Mouse (Mus musculus) hindbrain, embryonic 12.5 days (tissue): ENCODE measurements around the gene Rpl37a. TPM values are rescaled to one million over a fixed set of nuclear protein-coding genes. Genes with fewer than 3 reads are reported as not detected.

ENCODE experiments used
- ATAC-seq: fragments of 200-750 bp; cut with Nextera tagmentation; 2 replicates; pipeline ENCODE4 v1.8.0; 2017; ENCODE audit warnings: moderate TSS enrichment; ENCODE audit not compliant: low FRiP score
- H3K27ac ChIP-seq: fragments of 300-500 bp; sonication (generic); 2 replicates; pipeline ENCODE4 v1.5.1; 2016; ENCODE audit warnings: mild to moderate bottlenecking
- H3K27me3 ChIP-seq: fragments of 300-500 bp; sonication (generic); 2 replicates; pipeline ENCODE4 v1.6.1; 2016; ENCODE audit warnings: mild to moderate bottlenecking
- H3K36me3 ChIP-seq: fragments of 300-500 bp; sonication (generic); 2 replicates; pipeline ENCODE4 v1.6.1; 2016; ENCODE audit warnings: mild to moderate bottlenecking
- H3K4me1 ChIP-seq: fragments of 300-500 bp; sonication (generic); 2 replicates; pipeline ENCODE4 v1.6.1; 2016
- H3K4me2 ChIP-seq: fragments of 300-500 bp; sonication (generic); replicated peaks from 2 replicates; pipeline ENCODE4 v1.6.1; 2016; ENCODE audit warnings: mild to moderate bottlenecking
- H3K4me3 ChIP-seq: fragments of 300-500 bp; sonication (generic); 2 replicates; pipeline ENCODE4 v1.5.1; 2016; ENCODE audit warnings: mild to moderate bottlenecking
- H3K9ac ChIP-seq: fragments of 300-500 bp; sonication (generic); 2 replicates; pipeline ENCODE4 v1.6.1; 2016; ENCODE audit warnings: mild to moderate bottlenecking, moderate library complexity
- H3K9me3 ChIP-seq: fragments of 300-500 bp; sonication (generic); replicated peaks from 2 replicates; pipeline ENCODE4 v1.6.1; 2016; ENCODE audit warnings: mild to moderate bottlenecking
- WGBS: fragments of 180-500 bp; shearing (Covaris S2); methylation state at CpG from one replicate; pipeline ENCODE4 v1.1.7; 2016; 5-methylcytosine and 5-hydroxymethylcytosine counted together
- polyA plus RNA-seq: library from polyadenylated mRNA; unstranded; fragments of >200 nt; fragmentation: Nextera tagmentation; extraction: Ambion mirVana; gene quantifications from 2 replicates; pipeline ENCODE4 v1.2.1, GENCODE M21; 2016

Gene Rpl37a
- polyA plus RNA-seq, 1 experiment from 2014 or later = 1,379 TPM

- Histone ChIP-seq H3K4me1 (peaks cover 17% of the 10 kb centered on the region), H3K27me3 (no peaks in the 10 kb centered on the region), H3K36me3 (peaks cover 28% of the 10 kb centered on the region), H3K4me3 (no peak overlapping the region), H3K9ac (no peak overlapping the region), H3K27ac (no peak overlapping the region), H3K4me2 (no peak overlapping the region), H3K9me3 (no peaks in the 10 kb centered on the region)
- no peak for ATAC-seq
- whole genome bisulfite sequencing = 92% methylated on average over 7 of the region's 7 CpGs
Measured at GRCm38 (mm10) chr1:72717540-72717939, 6.5 kb downstream of the Rpl37a start.

- no peak overlapping the region for H3K9ac ChIP-seq
- 22% methylated on average over 5 of the region's 5 CpGs for WGBS
Measured at GRCm38 (mm10) chr1:72718846-72719245, 7.8 kb downstream of the Rpl37a start.

DNA sequence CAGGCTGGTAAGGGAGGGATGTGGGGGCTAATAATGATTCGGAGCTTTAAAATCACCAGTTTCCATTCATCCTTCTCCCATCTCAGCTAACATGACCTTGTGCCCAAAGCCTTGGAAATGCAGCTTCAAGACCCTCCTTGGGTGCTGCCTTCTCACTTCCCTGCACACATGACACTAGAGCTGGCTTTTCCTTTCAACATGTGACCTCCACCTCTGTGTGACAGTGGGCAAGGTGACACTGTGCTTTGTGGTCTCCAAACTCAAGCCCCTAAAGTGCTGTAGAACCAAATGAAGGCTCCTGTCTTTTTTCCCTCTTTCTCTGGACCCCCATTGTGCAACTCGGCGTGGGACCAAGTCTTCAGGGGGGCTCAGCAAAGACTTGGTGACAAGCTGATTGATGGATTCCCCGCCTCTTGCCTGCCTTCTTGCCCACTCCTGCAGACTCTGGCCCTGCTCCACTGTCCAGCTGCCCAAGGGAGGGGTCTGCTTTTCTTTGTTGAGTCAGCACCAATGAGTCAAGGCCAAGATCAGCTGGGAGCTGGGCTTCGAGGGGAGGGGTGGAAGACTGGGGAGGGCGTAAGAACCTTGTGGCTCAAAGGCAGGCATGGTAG, 9.1 kb downstream of the Rpl37a start:
- Histone ChIP-seq H3K9ac (no peak overlapping the region), H3K27me3 (no peaks in the 10 kb centered on the region), H3K4me3 (no peak overlapping the region), H3K4me2 (no peak overlapping the region), H3K9me3 (no peaks in the 10 kb centered on the region), H3K4me1 (peaks cover 10% of the 10 kb centered on the region), H3K36me3 (0 out of 2 replicates have a peak, but pooled peaks cover 8% of the 10 kb centered on the region), H3K27ac (no peak overlapping the region; the same call in 1 of the 2 replicates)
- ATAC-seq = peak; percentile 77
- 17% methylated on average over 6 of the region's 6 CpGs for WGBS

More at GRCm38 (mm10) chr1:72718846-72719245, 7.8 kb downstream of the Rpl37a start:
- H3K27me3 ChIP-seq = no peaks in the 10 kb centered on the region
- ATAC-seq = peak; percentile 27; the same call in 1 of the 2 replicates
- H3K9me3 ChIP-seq = no peaks in the 10 kb centered on the region
- peaks cover 10% of the 10 kb centered on the region for H3K4me1 ChIP-seq
- no peak overlapping the region for H3K4me2 ChIP-seq
- H3K36me3 ChIP-seq = peaks cover 20% of the 10 kb centered on the region
- H3K4me3 ChIP-seq = no peak overlapping the region
- no peak overlapping the region for H3K27ac ChIP-seq

GRCm38 (mm10) chr1:72722646-72723045, 11.6 kb downstream of the Rpl37a start:
- Histone ChIP-seq H3K9ac (no peak overlapping the region), H3K4me1 (peaks cover 10% of the 10 kb centered on the region), H3K27ac (no peak overlapping the region), H3K4me3 (no peak overlapping the region), H3K36me3 (no peaks in the 10 kb centered on the region), H3K9me3 (no peaks in the 10 kb centered on the region), H3K4me2 (no peak overlapping the region), H3K27me3 (no peaks in the 10 kb centered on the region)
- 34% methylated on average over 8 of the region's 8 CpGs for WGBS
- ATAC-seq = no peak

DNA sequence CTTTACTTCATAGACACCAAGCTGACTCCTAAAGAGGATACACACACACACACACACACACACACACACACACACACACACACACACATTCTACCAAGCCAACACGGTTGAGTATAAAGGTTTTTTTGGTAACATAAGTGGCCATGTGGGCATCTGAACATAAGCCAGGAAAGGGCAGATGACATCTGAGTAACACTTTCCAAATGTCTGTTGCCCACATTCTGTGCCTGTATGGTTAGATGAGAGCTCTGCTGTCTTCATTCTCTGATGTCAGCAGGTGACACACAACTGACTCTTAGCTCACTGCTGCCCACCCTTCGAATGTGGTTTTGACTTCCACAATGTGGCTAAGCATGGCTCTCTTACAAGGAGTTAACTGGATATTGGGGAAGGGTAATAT, 13.3 kb downstream of the Rpl37a start:
- no peak overlapping the region for H3K9ac ChIP-seq
- no peaks in the 10 kb centered on the region for H3K9me3 ChIP-seq
- H3K4me2 ChIP-seq = no peak overlapping the region
- no peak for ATAC-seq
- no peaks in the 10 kb centered on the region for H3K27me3 ChIP-seq
- no peaks in the 10 kb centered on the region for H3K36me3 ChIP-seq
- peaks cover 10% of the 10 kb centered on the region for H3K4me1 ChIP-seq
- H3K4me3 ChIP-seq = no peak overlapping the region
- no peak overlapping the region for H3K27ac ChIP-seq
- 82% methylated on average over 2 of the region's 2 CpGs for WGBS

DNA sequence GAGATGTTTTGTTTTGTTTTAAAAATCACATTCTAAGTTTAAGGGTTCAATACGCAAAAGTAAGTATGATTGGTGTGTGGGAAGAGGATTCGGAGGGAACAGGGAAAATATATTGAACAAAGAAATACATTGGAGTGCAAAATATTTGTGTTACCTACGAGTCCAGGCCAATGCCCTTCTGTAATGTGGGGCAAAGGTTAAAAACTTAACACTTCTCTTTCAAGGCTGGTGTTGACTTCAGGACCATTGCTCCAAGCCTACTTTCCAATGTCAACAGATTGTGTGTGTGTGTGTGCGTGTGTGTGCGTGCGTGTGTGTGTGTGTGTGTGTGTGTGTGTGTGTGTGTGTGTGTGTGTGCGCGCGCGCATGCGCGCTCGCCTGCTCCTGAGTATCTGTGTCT, 14.9 kb downstream of the Rpl37a start:
- WGBS = 95% methylated on average over 13 of the region's 13 CpGs
- Histone ChIP-seq H3K9me3 (no peaks in the 10 kb centered on the region), H3K36me3 (no peaks in the 10 kb centered on the region), H3K4me3 (no peak overlapping the region), H3K27ac (no peak overlapping the region), H3K4me1 (0 out of 2 replicates have a peak, but pooled peaks cover under 1% of the 10 kb centered on the region), H3K9ac (no peak overlapping the region), H3K27me3 (no peaks in the 10 kb centered on the region), H3K4me2 (no peak overlapping the region)
- no peak for ATAC-seq

DNA sequence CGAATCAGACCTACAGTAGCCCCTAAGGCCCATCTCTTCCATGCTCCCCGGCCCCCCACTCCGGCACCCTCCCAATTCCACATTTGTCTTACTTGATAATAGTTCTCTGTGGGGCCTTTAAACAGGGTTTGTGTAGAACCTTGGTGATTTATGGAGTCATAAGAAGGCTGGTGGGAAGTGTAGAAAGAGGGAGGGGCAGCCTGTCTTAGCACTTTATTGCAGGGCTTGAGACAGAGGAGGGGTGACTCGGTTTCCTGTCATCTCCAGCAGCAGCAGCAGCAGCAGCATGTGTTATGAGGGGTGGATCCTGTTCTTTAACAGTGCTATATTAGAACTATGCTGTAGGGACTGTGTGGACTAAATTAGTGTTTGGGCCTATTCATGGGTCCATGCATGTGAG, 17.7 kb downstream of the Rpl37a start:
- H3K9me3 ChIP-seq = no peaks in the 10 kb centered on the region
- no peaks in the 10 kb centered on the region for H3K4me1 ChIP-seq
- H3K9ac ChIP-seq = no peak overlapping the region
- no peak overlapping the region for H3K27ac ChIP-seq
- no peak for ATAC-seq
- H3K36me3 ChIP-seq = no peaks in the 10 kb centered on the region
- no peak overlapping the region for H3K4me2 ChIP-seq
- no peaks in the 10 kb centered on the region for H3K27me3 ChIP-seq
- WGBS = 86% methylated on average over 4 of the region's 4 CpGs
- no peak overlapping the region for H3K4me3 ChIP-seq

GRCm38 (mm10) chr1:72730126-72730525, 19.0 kb downstream of the Rpl37a start:
- Histone ChIP-seq H3K9me3 (no peaks in the 10 kb centered on the region), H3K36me3 (no peaks in the 10 kb centered on the region), H3K27ac (no peak overlapping the region), H3K4me2 (no peak overlapping the region), H3K27me3 (no peaks in the 10 kb centered on the region), H3K4me1 (no peaks in the 10 kb centered on the region), H3K4me3 (no peak overlapping the region), H3K9ac (no peak overlapping the region)
- 73% methylated on average over 10 of the region's 10 CpGs for WGBS
- no peak for ATAC-seq

GRCm38 (mm10) chr1:72733191-72733691, 22.2 kb downstream of the Rpl37a start:
- no peak overlapping the region for H3K4me2 ChIP-seq
- no peak for ATAC-seq
- H3K27me3 ChIP-seq = no peaks in the 10 kb centered on the region
- no peak overlapping the region for H3K4me3 ChIP-seq
- H3K9me3 ChIP-seq = no peaks in the 10 kb centered on the region
- H3K36me3 ChIP-seq = no peaks in the 10 kb centered on the region
- no peak overlapping the region for H3K9ac ChIP-seq
- no peak overlapping the region for H3K27ac ChIP-seq
- H3K4me1 ChIP-seq = peaks cover 5% of the 10 kb centered on the region; the same call in 1 of the 2 replicates
- 86% methylated on average over 9 of the region's 9 CpGs for WGBS

DNA sequence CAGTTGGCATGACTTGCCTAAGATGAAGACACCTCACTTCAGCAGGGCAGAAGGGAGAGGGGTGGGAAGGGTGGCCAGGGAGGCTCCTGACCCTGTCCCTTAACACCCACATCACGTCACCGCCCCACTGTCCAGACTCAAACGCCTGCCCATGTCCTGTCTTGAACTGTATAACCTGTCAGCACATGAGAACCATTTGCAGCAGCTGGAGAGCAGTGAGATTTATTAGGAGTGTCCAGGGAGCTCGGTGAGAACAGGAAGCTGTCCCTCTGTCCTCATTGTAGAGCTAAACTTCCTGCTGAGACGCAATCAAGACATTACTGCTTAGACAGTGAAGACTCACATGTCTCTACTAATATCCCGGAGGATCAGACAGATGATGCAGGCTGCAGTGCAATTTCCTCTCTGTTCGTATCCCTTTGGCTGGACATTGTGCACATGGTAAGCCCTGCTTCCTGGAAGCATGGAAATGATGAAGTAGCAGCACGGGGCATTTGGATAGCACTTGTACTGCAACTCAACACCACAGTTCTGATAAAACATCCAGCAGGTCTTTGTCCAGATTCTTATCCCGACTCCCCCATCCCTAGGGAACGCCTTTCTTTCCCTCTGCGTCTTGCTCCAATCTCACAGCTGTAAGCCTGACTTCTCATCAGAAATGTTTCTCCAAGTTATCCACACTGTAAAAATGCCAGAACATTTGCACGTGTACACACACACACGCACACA, 25.5 kb downstream of the Rpl37a start:
- Histone ChIP-seq H3K36me3 (no peaks in the 10 kb centered on the region), H3K27ac (no peak overlapping the region), H3K4me1 (peaks cover 5% of the 10 kb centered on the region; the same call in 1 of the 2 replicates), H3K4me2 (no peak overlapping the region), H3K4me3 (no peak overlapping the region), H3K9me3 (no peaks in the 10 kb centered on the region), H3K27me3 (no peaks in the 10 kb centered on the region), H3K9ac (no peak overlapping the region)
- WGBS = 60% methylated on average over 13 of the region's 13 CpGs
- ATAC-seq = no peak

GRCm38 (mm10) chr1:72738946-72739680, 28.0 kb downstream of the Rpl37a start:
- Histone ChIP-seq H3K27ac (no peak overlapping the region), H3K27me3 (no peaks in the 10 kb centered on the region), H3K4me2 (no peak overlapping the region), H3K4me3 (no peak overlapping the region), H3K9ac (no peak overlapping the region), H3K9me3 (no peaks in the 10 kb centered on the region), H3K36me3 (no peaks in the 10 kb centered on the region), H3K4me1 (peaks cover 5% of the 10 kb centered on the region; the same call in 1 of the 2 replicates)
- 0 out of 2 replicates have a peak, but pooled peaks have one; percentile 4 for ATAC-seq
- WGBS = 69% methylated on average over 15 of the region's 15 CpGs

DNA sequence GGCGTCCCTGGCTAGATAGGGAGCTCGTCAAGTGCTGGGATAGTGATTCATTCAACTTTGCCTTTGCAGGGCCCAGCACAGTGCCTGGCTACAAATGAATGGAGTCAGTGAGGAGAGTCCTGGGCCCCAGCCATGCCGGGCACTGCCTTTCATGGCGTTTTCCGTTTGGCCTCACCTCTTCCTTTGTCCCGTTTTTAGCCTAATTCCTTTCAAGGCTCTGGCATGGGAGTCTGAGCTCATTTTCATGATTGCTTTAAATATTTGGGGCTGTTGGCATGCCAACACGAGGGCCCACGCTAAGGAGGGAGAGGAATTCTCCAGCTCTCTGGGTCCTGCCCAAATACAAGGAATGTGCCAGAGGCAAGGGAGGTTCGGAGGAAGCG, 28.6 kb downstream of the Rpl37a start:
- Histone ChIP-seq H3K4me2 (no peak overlapping the region), H3K4me3 (no peak overlapping the region), H3K9me3 (no peaks in the 10 kb centered on the region), H3K27ac (no peak overlapping the region), H3K4me1 (peaks cover 5% of the 10 kb centered on the region; the same call in 1 of the 2 replicates), H3K36me3 (no peaks in the 10 kb centered on the region), H3K27me3 (no peaks in the 10 kb centered on the region), H3K9ac (no peak overlapping the region)
- 48% methylated on average over 10 of the region's 10 CpGs for WGBS
- 0 out of 2 replicates have a peak, but pooled peaks have one; percentile 50 for ATAC-seq
